In genomic region chr6:98843598-98843997, GRCm38 (mm10) we compare ENCODE assay signal across 10 mouse cellular contexts.
A peak's percentile ranks its signal among the peaks of the same experiment; 100 is the strongest.
DNase-seq lines count a peak whose midpoint lies in the region; ATAC-seq and TF ChIP-seq lines count a peak whose summit lies in the region.
"Had no signal": no experiment of that assay in that cellular context is flagged by ENCODE, and none has a peak within 500 bp of the region (broad histone marks: within the 10 kb centered on the region; RNA-seq: fewer than 3 reads in every experiment).

No protein-coding gene starts in this region.

- H3K4me3 ChIP-seq in liver, postnatal 0 days (ENCODE audit: low read depth, low read length) = no peak overlapping the region
- H3K4me3 ChIP-seq in intestine, embryonic 15.5 days (replicated peaks) = no peak overlapping the region
- no peak overlapping the region for H3K4me3 ChIP-seq in thymus, adult 2 months (ENCODE audit: control insufficient read depth, insufficient read depth, low read length)
- H3K4me3 ChIP-seq in kidney, adult 2 months (ENCODE audit: insufficient read depth, low read depth, low read length) = no peak overlapping the region
- H3K4me3 ChIP-seq: heart, embryonic 13.5 days had no signal

- no peaks in the 10 kb centered on the region for H3K4me1 ChIP-seq in liver, postnatal 0 days (ENCODE audit: insufficient read depth)
- H3K4me1 ChIP-seq in intestine, embryonic 15.5 days (replicated peaks) = peaks cover 6% of the 10 kb centered on the region; the same call in 1 of the 2 replicates
- H3K4me1 ChIP-seq in thymus, adult 2 months (replicated peaks; ENCODE audit: control insufficient read depth, insufficient read depth, low read length) = peaks cover 5% of the 10 kb centered on the region
- no peaks in the 10 kb centered on the region for H3K4me1 ChIP-seq in kidney, adult 2 months (ENCODE audit: control insufficient read depth, insufficient read depth, low read length)

- H3K36me3 ChIP-seq in liver, postnatal 0 days (replicated peaks; ENCODE audit: insufficient read depth, low read length) = no peaks in the 10 kb centered on the region
- H3K36me3 ChIP-seq in intestine, embryonic 15.5 days = no peaks in the 10 kb centered on the region
- no peaks in the 10 kb centered on the region for H3K36me3 ChIP-seq in thymus, adult 2 months (ENCODE audit: control insufficient read depth, insufficient read depth, low read length)
- H3K36me3 ChIP-seq in kidney, adult 2 months (ENCODE audit: control insufficient read depth, insufficient read depth, low read length) = no peaks in the 10 kb centered on the region
- H3K36me3 ChIP-seq: heart, embryonic 13.5 days had no signal

- peak; percentile 9 for DNase-seq in liver
- no peak for DNase-seq in liver, postnatal 0 days
- peak; percentile 43 for DNase-seq in fibroblast of lung, adult 2 months (ENCODE audit: low read depth)
- peak; percentile 20 for DNase-seq in thymus, adult 2 months
- no peak for DNase-seq in layer of hippocampus, postnatal 36 days
- DNase-seq in neural tube, embryonic 10.5 days (ENCODE audit: extremely low spot score, low spot score) = no peak
- DNase-seq in kidney, adult 2 months = no peak

- no peak for TF ChIP-seq POLR2A in thymus, adult 2 months (IDR thresholded peaks at IDR 0.05; ENCODE audit: control insufficient read depth, extremely low read depth, insufficient read depth, low read length, poor library complexity)
- TF ChIP-seq POLR2A in kidney, adult 2 months (IDR thresholded peaks at IDR 0.05; ENCODE audit: low read depth, low read length) = no peak

- no peak for TF ChIP-seq CTCF in liver, postnatal 0 days (IDR thresholded peaks at IDR 0.05; ENCODE audit: low read depth)
- TF ChIP-seq CTCF in thymus, adult 2 months (IDR thresholded peaks at IDR 0.05; ENCODE audit: borderline replicate concordance, control insufficient read depth, extremely low read depth, insufficient read depth, low read length, poor library complexity) = no peak
- no peak for TF ChIP-seq CTCF in kidney, adult 2 months (conservative IDR thresholded peaks at IDR 0.05; ENCODE audit: insufficient read depth, insufficient read length, low read depth, low read length)

- H3K4me2 ChIP-seq in liver, postnatal 0 days (ENCODE audit: low read depth, low read length) = no peak overlapping the region
- no peak overlapping the region for H3K4me2 ChIP-seq in intestine, embryonic 15.5 days (replicated peaks)
- H3K4me2 ChIP-seq: heart, embryonic 13.5 days; midbrain, embryonic 11.5 days had no signal

- H3K27me3 ChIP-seq in liver, postnatal 0 days (ENCODE audit: insufficient read depth, low read length) = no peaks in the 10 kb centered on the region
- H3K27me3 ChIP-seq in intestine, embryonic 15.5 days (replicated peaks) = no peaks in the 10 kb centered on the region
- H3K27me3 ChIP-seq in thymus, adult 2 months (ENCODE audit: control insufficient read depth, insufficient read depth, low read length) = no peaks in the 10 kb centered on the region
- no peaks in the 10 kb centered on the region for H3K27me3 ChIP-seq in kidney, adult 2 months (replicated peaks; ENCODE audit: control insufficient read depth, insufficient read depth, low read length)
- H3K27me3 ChIP-seq: heart, embryonic 13.5 days had no signal

- H3K27ac ChIP-seq in liver, postnatal 0 days (ENCODE audit: low read depth) = no peak overlapping the region
- H3K27ac ChIP-seq in intestine, embryonic 15.5 days = no peak overlapping the region
- no peak overlapping the region for H3K27ac ChIP-seq in thymus, adult 2 months (ENCODE audit: control insufficient read depth, insufficient read depth, low read length)
- H3K27ac ChIP-seq in kidney, adult 2 months (ENCODE audit: insufficient read depth, low read depth, low read length) = no peak overlapping the region
- H3K27ac ChIP-seq: heart, embryonic 13.5 days had no signal

- no peaks in the 10 kb centered on the region for H3K9me3 ChIP-seq in liver, postnatal 0 days (ENCODE audit: low read length)
- no peaks in the 10 kb centered on the region for H3K9me3 ChIP-seq in intestine, embryonic 15.5 days
- H3K9me3 ChIP-seq: heart, embryonic 13.5 days had no signal

- 62% methylated on average over 5 of the region's 5 CpGs for WGBS in liver, postnatal 0 days (ENCODE audit: insufficient replicate concordance)
- WGBS in intestine, embryonic 15.5 days = 67% methylated on average over 5 of the region's 5 CpGs
- 59% methylated on average over 5 of the region's 5 CpGs for WGBS in thymus, adult 2 months
- 79% methylated on average over 5 of the region's 5 CpGs for WGBS in kidney, adult 2 months

- no peak overlapping the region for H3K9ac ChIP-seq in liver, postnatal 0 days (replicated peaks)
- H3K9ac ChIP-seq in intestine, embryonic 15.5 days = no peak overlapping the region
- H3K9ac ChIP-seq: heart, embryonic 13.5 days had no signal

- ATAC-seq in liver, postnatal 0 days = no peak
- peak; percentile 57 for ATAC-seq in intestine, embryonic 15.5 days

- no peak for TF ChIP-seq EP300 in liver, postnatal 0 days (IDR thresholded peaks at IDR 0.05; ENCODE audit: low read depth)

Comparison
In these comparisons a context has a peak if more than half of its experiments do, and no peak if none do; other contexts are left out.
1. DNase-seq: peak in liver (single experiment), fibroblast of lung, adult 2 months (single experiment) and thymus, adult 2 months (single experiment); none in liver, postnatal 0 days (single experiment), layer of hippocampus, postnatal 36 days (0 of 2), neural tube, embryonic 10.5 days (single experiment) and kidney, adult 2 months (single experiment).